Comparison of ENCODE assay signal across 16 mouse cellular contexts in genomic region chr15:51681191-51681590, GRCm38 (mm10).
"Had no signal": no experiment of that assay in that cellular context is flagged by ENCODE, and none has a peak within 500 bp of the region (broad histone marks: within the 10 kb centered on the region; RNA-seq: fewer than 3 reads in every experiment).

No protein-coding gene starts in this region.

- H3K4me2 ChIP-seq: neural tube, embryonic 13.5 days; neural tube, embryonic 15.5 days; stomach, embryonic 15.5 days had no signal

- H3K9me3 ChIP-seq: neural tube, embryonic 13.5 days; neural tube, embryonic 15.5 days; stomach, embryonic 15.5 days had no signal

- H3K4me1 ChIP-seq: neural tube, embryonic 13.5 days; neural tube, embryonic 15.5 days; stomach, embryonic 15.5 days had no signal

- H3K4me3 ChIP-seq: neural tube, embryonic 13.5 days; neural tube, embryonic 15.5 days; stomach, embryonic 15.5 days had no signal

- H3K9ac ChIP-seq: neural tube, embryonic 13.5 days; neural tube, embryonic 15.5 days; stomach, embryonic 15.5 days had no signal

- H3K36me3 ChIP-seq: neural tube, embryonic 13.5 days; neural tube, embryonic 15.5 days; stomach, embryonic 15.5 days had no signal

- H3K27ac ChIP-seq: neural tube, embryonic 13.5 days; neural tube, embryonic 15.5 days; stomach, embryonic 15.5 days; stomach, postnatal 0 days had no signal

- H3K27me3 ChIP-seq: neural tube, embryonic 13.5 days; neural tube, embryonic 15.5 days; stomach, embryonic 15.5 days had no signal

- DNase-seq: retina, postnatal 1 day; right cerebral cortex, adult 18-20 months; right cerebral cortex, postnatal 14 days; right cerebral cortex, postnatal 25 days; right cerebral cortex, postnatal 4 days; spleen, adult 18-20 months; thymus, adult 18-20 months; thymus, adult 2 months; thymus, postnatal 14 days; thymus, postnatal 25 days; thymus, postnatal 36 days; thymus, postnatal 4 days had no signal
